Mouse (Mus musculus) kidney, adult 18-20 months (tissue): ENCODE data around the gene Sema3g.

Source experiments
- DNase-seq: peaks from one replicate; pipeline ENCODE4 v3.0.0; 2021

Gene Sema3g

GRCm38 (mm10) chr14:31197547-31198516, 19.8 kb upstream of the Sema3g start:
- DNase-seq, result peak; percentile 21

GRCm38 (mm10) chr14:31199599-31199998, 18.1 kb upstream of the Sema3g start:
- DNase-seq, result no peak

GRCm38 (mm10) chr14:31200038-31200437, 17.6 kb upstream of the Sema3g start:
- no peak for DNase-seq

- DNase-seq, result no peak
Measured at GRCm38 (mm10) chr14:31204844-31205243, 12.8 kb upstream of the Sema3g start.

GRCm38 (mm10) chr14:31205244-31205561, 12.5 kb upstream of the Sema3g start:
- no peak for DNase-seq

- DNase-seq, result peak; percentile 73
Measured at GRCm38 (mm10) chr14:31205562-31206467, 11.8 kb upstream of the Sema3g start.

GRCm38 (mm10) chr14:31206472-31206981, 11.1 kb upstream of the Sema3g start:
- DNase-seq, result peak; percentile 96

- DNase-seq, result no peak
Measured at GRCm38 (mm10) chr14:31207070-31207830, 10.4 kb upstream of the Sema3g start.

GRCm38 (mm10) chr14:31208084-31208483, 9.6 kb upstream of the Sema3g start, which contains the start of gene Tnnc1:
Gene Tnnc1, plus strand, starts transcription at chr14:31208312.
- no peak for DNase-seq

- no peak for DNase-seq
Measured at GRCm38 (mm10) chr14:31209133-31209557, 8.5 kb upstream of the Sema3g start.

GRCm38 (mm10) chr14:31211854-31212253, 5.8 kb upstream of the Sema3g start:
- no peak for DNase-seq

GRCm38 (mm10) chr14:31212499-31212898, 5.2 kb upstream of the Sema3g start:
- DNase-seq, result no peak

GRCm38 (mm10) chr14:31213868-31214267, 3.8 kb upstream of the Sema3g start:
- DNase-seq, result no peak

GRCm38 (mm10) chr14:31214684-31215083, 3.0 kb upstream of the Sema3g start:
- no peak for DNase-seq

GRCm38 (mm10) chr14:31215157-31216002, 2.3 kb upstream of the Sema3g start:
- DNase-seq, result peak; percentile 75

- DNase-seq, result no peak
Measured at GRCm38 (mm10) chr14:31216846-31217245, 814 bp upstream of the Sema3g start, which contains the start of gene Nisch. Gene Nisch, minus strand, starts transcription at chr14:31216946.

- no peak for DNase-seq
Measured at GRCm38 (mm10) chr14:31226978-31227377, 9.3 kb downstream of the Sema3g start.

- DNase-seq, result peak; percentile 34
Measured at GRCm38 (mm10) chr14:31228234-31228633, 10.6 kb downstream of the Sema3g start.

GRCm38 (mm10) chr14:31230442-31230841, 12.8 kb downstream of the Sema3g start:
- no peak for DNase-seq

GRCm38 (mm10) chr14:31232404-31233069, 14.9 kb downstream of the Sema3g start:
- DNase-seq, result no peak
